Mouse (Mus musculus) forebrain, embryonic 10.5 days (tissue): ENCODE results near the gene Plxnb1. TPM values are rescaled to one million over a fixed set of nuclear protein-coding genes. Genes with fewer than 3 reads are reported as not detected.

Experiments used
- DNase-seq: peaks from one replicate; pipeline ENCODE4 v3.0.0-alpha.2; 2017; ENCODE audit warnings: low spot score; ENCODE audit errors: extremely low spot score
- H3K27ac ChIP-seq: fragments of 300-500 bp; sonication (generic); 2 replicates; pipeline ENCODE4 v1.5.1; 2016; ENCODE audit warnings: mild to moderate bottlenecking
- H3K27me3 ChIP-seq: fragments of 300-500 bp; sonication (generic); 2 replicates; pipeline ENCODE4 v1.6.1; 2016; ENCODE audit warnings: mild to moderate bottlenecking; ENCODE audit not compliant: poor library complexity, severe bottlenecking
- H3K36me3 ChIP-seq: fragments of 300-500 bp; sonication (generic); replicated peaks from 2 replicates; pipeline ENCODE4 v1.6.1; 2016; ENCODE audit warnings: mild to moderate bottlenecking, moderate library complexity
- H3K4me1 ChIP-seq: fragments of 300-500 bp; sonication (generic); 2 replicates; pipeline ENCODE4 v1.6.1; 2016
- H3K4me3 ChIP-seq: fragments of 300-500 bp; sonication (generic); 2 replicates; pipeline ENCODE4 v1.5.1; 2016; ENCODE audit warnings: mild to moderate bottlenecking, moderate library complexity
- H3K9me3 ChIP-seq: fragments of 300-500 bp; sonication (generic); 2 replicates; pipeline ENCODE4 v1.6.1; 2016; ENCODE audit warnings: mild to moderate bottlenecking, moderate library complexity
- WGBS: fragments of 180-500 bp; shearing (Covaris S2); methylation state at CpG from one replicate; pipeline ENCODE4 v1.1.7; 2016; 5-methylcytosine and 5-hydroxymethylcytosine counted together
- polyA plus RNA-seq: library from polyadenylated mRNA; unstranded; fragments of >200 nt; fragmentation: Nextera tagmentation; extraction: Ambion mirVana; gene quantifications from 2 replicates; pipeline ENCODE4 v1.2.1, GENCODE M21; 2016

The Plxnb1 gene
- polyA plus RNA-seq, 1 experiment from 2014 or later = 28.9 TPM

- H3K27ac ChIP-seq = no peak overlapping the region
- H3K36me3 ChIP-seq = peaks cover 100% of the 10 kb centered on the region
- DNase-seq = no peak
- no peaks in the 10 kb centered on the region for H3K4me1 ChIP-seq
- no peaks in the 10 kb centered on the region for H3K9me3 ChIP-seq
- WGBS = 90% methylated on average over 4 of the region's 4 CpGs
- no peaks in the 10 kb centered on the region for H3K27me3 ChIP-seq
- no peak overlapping the region for H3K4me3 ChIP-seq
Observed at GRCm38 (mm10) chr9:109111101-109111500, 15.9 kb downstream of the Plxnb1 start.

GRCm38 (mm10) chr9:109111591-109111990, 16.4 kb downstream of the Plxnb1 start:
- H3K4me3 ChIP-seq = no peak overlapping the region
- no peaks in the 10 kb centered on the region for H3K9me3 ChIP-seq
- H3K36me3 ChIP-seq = peaks cover 100% of the 10 kb centered on the region
- H3K27ac ChIP-seq = no peak overlapping the region
- no peaks in the 10 kb centered on the region for H3K4me1 ChIP-seq
- no peak for DNase-seq
- H3K27me3 ChIP-seq = no peaks in the 10 kb centered on the region
- 92% methylated on average over 9 of the region's 9 CpGs for WGBS

DNA sequence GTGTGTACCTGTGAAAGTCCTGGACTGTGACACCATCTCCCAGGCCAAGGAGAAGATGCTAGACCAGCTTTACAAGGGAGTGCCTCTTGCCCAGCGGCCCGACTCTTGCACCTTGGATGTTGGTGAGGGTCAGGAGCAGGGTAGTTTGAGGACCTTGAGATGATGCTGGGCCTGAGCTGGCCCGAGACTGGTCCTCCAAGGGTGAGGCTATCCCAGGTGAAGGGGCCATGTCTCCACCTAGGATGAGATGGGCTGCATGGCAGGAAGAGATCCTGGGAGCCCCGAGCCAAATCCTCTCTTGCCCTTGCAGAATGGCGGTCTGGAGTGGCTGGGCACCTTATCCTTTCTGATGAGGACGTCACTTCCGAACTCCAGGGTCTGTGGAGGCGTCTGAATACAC, 18.1 kb downstream of the Plxnb1 start:
- H3K27me3 ChIP-seq = no peaks in the 10 kb centered on the region
- 90% methylated on average over 8 of the region's 8 CpGs for WGBS
- no peak for DNase-seq
- no peaks in the 10 kb centered on the region for H3K9me3 ChIP-seq
- peaks cover 100% of the 10 kb centered on the region for H3K36me3 ChIP-seq
- H3K4me3 ChIP-seq = no peak overlapping the region
- H3K4me1 ChIP-seq = no peaks in the 10 kb centered on the region
- no peak overlapping the region for H3K27ac ChIP-seq

- Histone ChIP-seq H3K9me3 (no peaks in the 10 kb centered on the region), H3K4me1 (no peaks in the 10 kb centered on the region), H3K4me3 (no peak overlapping the region), H3K27ac (no peak overlapping the region), H3K27me3 (no peaks in the 10 kb centered on the region), H3K36me3 (peaks cover 100% of the 10 kb centered on the region)
- 94% methylated on average over 11 of the region's 11 CpGs for WGBS
- no peak for DNase-seq
Observed at GRCm38 (mm10) chr9:109114276-109114675, 19.1 kb downstream of the Plxnb1 start.

- H3K4me1 ChIP-seq = no peaks in the 10 kb centered on the region
- H3K27ac ChIP-seq = no peak overlapping the region
- no peak for DNase-seq
- no peaks in the 10 kb centered on the region for H3K27me3 ChIP-seq
- H3K9me3 ChIP-seq = no peaks in the 10 kb centered on the region
- H3K4me3 ChIP-seq = no peak overlapping the region
- WGBS = 81% methylated on average over 7 of the region's 7 CpGs
- H3K36me3 ChIP-seq = peaks cover 100% of the 10 kb centered on the region
Observed at GRCm38 (mm10) chr9:109114871-109115270, 19.7 kb downstream of the Plxnb1 start.

GRCm38 (mm10) chr9:109116205-109116604, 21.0 kb downstream of the Plxnb1 start:
- DNase-seq = no peak
- H3K4me3 ChIP-seq = no peak overlapping the region
- no peaks in the 10 kb centered on the region for H3K9me3 ChIP-seq
- no peaks in the 10 kb centered on the region for H3K27me3 ChIP-seq
- peaks cover 96% of the 10 kb centered on the region for H3K36me3 ChIP-seq
- H3K27ac ChIP-seq = no peak overlapping the region
- 95% methylated on average over 10 of the region's 10 CpGs for WGBS
- no peaks in the 10 kb centered on the region for H3K4me1 ChIP-seq

GRCm38 (mm10) chr9:109118106-109118505, 22.9 kb downstream of the Plxnb1 start:
- Histone ChIP-seq H3K4me3 (no peak overlapping the region), H3K27ac (no peak overlapping the region), H3K36me3 (peaks cover 77% of the 10 kb centered on the region), H3K9me3 (no peaks in the 10 kb centered on the region), H3K4me1 (no peaks in the 10 kb centered on the region), H3K27me3 (no peaks in the 10 kb centered on the region)
- DNase-seq = peak; percentile 12
- WGBS = 89% methylated on average over 4 of the region's 4 CpGs

GRCm38 (mm10) chr9:109119571-109119970, 24.4 kb downstream of the Plxnb1 start:
- 94% methylated on average over 9 of the region's 9 CpGs for WGBS
- Histone ChIP-seq H3K4me1 (no peaks in the 10 kb centered on the region), H3K36me3 (peaks cover 63% of the 10 kb centered on the region), H3K27ac (no peak overlapping the region), H3K9me3 (no peaks in the 10 kb centered on the region), H3K4me3 (no peak overlapping the region), H3K27me3 (no peaks in the 10 kb centered on the region)
- peak; percentile 4 for DNase-seq

- 88% methylated on average over 6 of the region's 6 CpGs for WGBS
- no peak overlapping the region for H3K4me3 ChIP-seq
- H3K9me3 ChIP-seq = no peaks in the 10 kb centered on the region
- H3K27ac ChIP-seq = no peak overlapping the region
- no peaks in the 10 kb centered on the region for H3K4me1 ChIP-seq
- no peaks in the 10 kb centered on the region for H3K27me3 ChIP-seq
- peaks cover 49% of the 10 kb centered on the region for H3K36me3 ChIP-seq
- DNase-seq = no peak
Observed at GRCm38 (mm10) chr9:109120956-109121355, 25.8 kb downstream of the Plxnb1 start.

DNA sequence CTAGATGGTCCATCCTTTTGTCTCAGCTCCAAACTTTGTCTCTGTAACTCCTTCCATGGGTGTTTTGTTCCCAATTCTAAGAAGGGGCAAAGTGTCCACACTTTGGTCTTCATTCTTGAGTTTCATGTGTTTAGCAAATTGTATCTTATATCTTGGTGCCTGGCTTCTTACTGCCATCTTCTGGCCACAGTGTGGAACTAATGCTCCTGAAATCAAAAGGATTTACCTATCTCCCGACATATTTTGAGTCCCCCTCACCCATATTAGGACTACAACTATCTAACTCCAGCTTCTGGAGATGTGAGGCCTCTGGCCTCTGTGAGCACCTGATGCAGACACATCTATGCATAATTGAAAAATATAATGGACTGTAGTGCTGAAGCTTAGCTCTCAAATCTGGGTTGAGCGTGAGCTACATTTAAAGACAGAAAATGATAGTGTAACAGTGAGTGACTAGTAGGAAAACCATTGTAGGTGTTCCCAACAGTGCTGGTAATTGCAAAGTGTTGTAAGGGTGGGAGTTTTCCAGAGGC, 27.4 kb downstream of the Plxnb1 start:
- 48% methylated on average over 2 of the region's 2 CpGs for WGBS
- no peak overlapping the region for H3K4me3 ChIP-seq
- no peaks in the 10 kb centered on the region for H3K9me3 ChIP-seq
- peaks cover 32% of the 10 kb centered on the region for H3K36me3 ChIP-seq
- no peaks in the 10 kb centered on the region for H3K27me3 ChIP-seq
- peak; percentile 24 for DNase-seq
- no peak overlapping the region for H3K27ac ChIP-seq
- no peaks in the 10 kb centered on the region for H3K4me1 ChIP-seq

DNA sequence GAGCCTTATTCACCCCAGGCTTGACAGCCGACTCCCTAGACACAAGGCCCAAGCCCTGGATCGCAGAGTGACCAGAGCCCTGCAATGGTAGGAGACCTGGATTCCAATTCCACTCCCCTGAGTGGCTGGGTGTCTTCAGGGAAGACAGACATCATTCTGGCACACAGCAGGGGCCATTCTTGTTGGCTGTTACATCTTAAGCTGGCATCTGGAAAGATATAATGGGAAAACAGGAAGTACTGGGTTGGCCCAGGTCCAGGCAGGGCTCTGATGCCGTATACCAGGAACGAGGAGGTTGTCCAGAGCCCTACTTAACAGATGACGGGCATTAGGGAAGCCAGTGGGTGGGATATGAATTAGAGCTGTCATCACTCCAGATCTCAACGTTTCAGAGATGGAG, 28.1 kb downstream of the Plxnb1 start:
- H3K4me1 ChIP-seq = no peaks in the 10 kb centered on the region
- 77% methylated on average over 6 of the region's 6 CpGs for WGBS
- H3K27ac ChIP-seq = no peak overlapping the region
- H3K4me3 ChIP-seq = no peak overlapping the region
- no peak for DNase-seq
- no peaks in the 10 kb centered on the region for H3K27me3 ChIP-seq
- H3K36me3 ChIP-seq = peaks cover 26% of the 10 kb centered on the region
- no peaks in the 10 kb centered on the region for H3K9me3 ChIP-seq

DNA sequence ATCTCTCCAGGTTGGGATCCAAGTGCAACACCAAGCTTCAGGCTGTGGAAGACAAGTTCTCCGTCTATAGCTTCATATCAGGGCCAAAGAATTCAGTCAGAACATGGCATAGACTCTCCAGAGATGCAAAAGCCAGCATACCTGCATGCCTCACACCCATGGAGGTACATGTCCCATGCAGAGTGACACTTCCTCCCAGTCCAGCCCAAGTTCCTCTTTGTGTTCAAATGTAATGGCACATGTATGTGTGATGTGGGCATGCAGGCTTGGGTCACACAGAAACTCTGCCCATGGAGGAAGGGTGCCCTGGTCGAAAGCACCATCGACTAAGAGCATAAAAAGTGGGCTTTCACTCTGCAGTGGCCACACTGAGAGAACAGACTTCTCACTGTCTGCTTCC, 29.0 kb downstream of the Plxnb1 start:
- Histone ChIP-seq H3K27me3 (no peaks in the 10 kb centered on the region), H3K36me3 (peaks cover 17% of the 10 kb centered on the region), H3K9me3 (no peaks in the 10 kb centered on the region), H3K4me3 (no peak overlapping the region), H3K4me1 (no peaks in the 10 kb centered on the region), H3K27ac (no peak overlapping the region)
- WGBS = 86% methylated on average over 3 of the region's 3 CpGs
- DNase-seq = no peak

DNA sequence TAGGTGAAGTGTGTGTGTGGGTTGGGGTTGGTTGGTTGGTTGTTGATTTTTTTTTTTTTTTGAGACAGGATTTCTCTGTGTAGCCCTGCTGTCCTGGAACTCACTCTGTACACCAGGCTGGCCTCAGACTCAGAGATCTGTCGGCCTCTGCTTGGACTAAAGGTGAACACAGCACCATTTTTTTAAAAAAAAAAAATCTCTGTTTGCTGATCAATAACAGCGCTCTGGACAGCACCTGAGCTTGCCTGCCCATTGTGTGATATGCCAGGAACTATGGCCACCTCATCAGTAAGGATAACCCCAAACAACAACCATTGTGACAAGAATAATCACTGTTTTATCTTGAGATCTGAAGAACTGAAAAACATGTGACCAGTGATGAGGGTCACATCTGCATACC, 29.9 kb downstream of the Plxnb1 start:
- H3K4me1 ChIP-seq = no peaks in the 10 kb centered on the region
- H3K36me3 ChIP-seq = peaks cover 8% of the 10 kb centered on the region; the same call in 1 of the 2 replicates
- H3K27ac ChIP-seq = no peak overlapping the region
- H3K9me3 ChIP-seq = no peaks in the 10 kb centered on the region
- no peak for DNase-seq
- H3K27me3 ChIP-seq = no peaks in the 10 kb centered on the region
- WGBS = 82% methylated on average over 2 of the region's 2 CpGs
- no peak overlapping the region for H3K4me3 ChIP-seq

DNA sequence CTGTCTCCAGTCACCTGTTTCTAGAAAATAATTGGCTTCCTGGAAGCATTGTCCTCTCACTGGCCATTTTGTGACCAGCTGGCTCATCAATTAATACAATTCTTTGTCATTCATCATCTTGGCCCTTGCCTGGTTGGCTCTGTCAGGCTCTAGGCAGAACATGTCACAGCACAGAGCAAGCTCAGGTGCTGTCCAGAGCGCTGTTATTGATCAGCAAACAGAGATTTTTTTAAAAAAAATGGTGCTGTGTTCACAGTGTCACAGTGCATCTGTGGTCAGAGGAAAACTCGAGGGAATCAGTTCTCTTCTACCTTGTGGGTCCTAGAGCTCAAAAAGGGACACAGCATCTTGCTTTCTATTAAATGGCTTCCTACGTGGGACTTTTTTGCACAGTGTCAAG, 30.3 kb downstream of the Plxnb1 start:
- Histone ChIP-seq H3K4me1 (no peaks in the 10 kb centered on the region), H3K9me3 (no peaks in the 10 kb centered on the region), H3K27me3 (no peaks in the 10 kb centered on the region), H3K4me3 (no peak overlapping the region), H3K36me3 (peaks cover 5% of the 10 kb centered on the region; the same call in 1 of the 2 replicates), H3K27ac (no peak overlapping the region)
- 79% methylated on average over 3 of the region's 3 CpGs for WGBS
- DNase-seq = no peak
